Mouse (Mus musculus) liver, adult 2 months (tissue): Measurements from ENCODE around the gene Aff3. TPM values are rescaled to one million over a fixed set of nuclear protein-coding genes. Genes with fewer than 3 reads are reported as not detected.

ENCODE experiments used
- DNase-seq: peaks from one replicate; pipeline ENCODE4 v3.0.0-alpha.2; 2011; ENCODE audit warnings: low read depth, low spot score; ENCODE audit errors: extremely low read depth
- H3K27ac ChIP-seq: fragments of 200-500 bp; replicated peaks from 2 replicates; pipeline ENCODE4 v1.5.1; 2012; ENCODE audit warnings: low read depth, mild to moderate bottlenecking, control low read depth, inconsistent platforms, low read length; ENCODE audit not compliant: insufficient read depth
- H3K27me3 ChIP-seq: fragments of 200-500 bp; 2 replicates; pipeline ENCODE4 v1.6.1; 2012; ENCODE audit warnings: mild to moderate bottlenecking, moderate library complexity, low read length, inconsistent platforms; ENCODE audit not compliant: control insufficient read depth, insufficient read depth
- H3K36me3 ChIP-seq: fragments of 200-500 bp; 2 replicates; pipeline ENCODE4 v1.6.1; 2012; ENCODE audit warnings: low read length, inconsistent platforms; ENCODE audit not compliant: control insufficient read depth, insufficient read depth
- H3K4me1 ChIP-seq: fragments of 200-500 bp; 2 replicates; pipeline ENCODE4 v1.6.1; 2011; ENCODE audit warnings: low read length; ENCODE audit not compliant: control insufficient read depth, insufficient read depth
- H3K4me3 ChIP-seq: fragments of 200-500 bp; 2 replicates; pipeline ENCODE4 v1.5.1; 2011; ENCODE audit warnings: low read depth, mild to moderate bottlenecking, control low read depth, low read length, moderate library complexity; ENCODE audit not compliant: insufficient read depth
- H3K79me2 ChIP-seq: fragments of 200-500 bp; 2 replicates; pipeline ENCODE4 v1.6.1; 2012; ENCODE audit warnings: inconsistent platforms, mild to moderate bottlenecking, low read length, moderate library complexity; ENCODE audit not compliant: control insufficient read depth, insufficient read depth
- H3K9ac ChIP-seq: fragments of 200-500 bp; 2 replicates; pipeline ENCODE4 v1.6.1; 2012; ENCODE audit warnings: low read depth, mild to moderate bottlenecking, control low read depth, inconsistent platforms, low read length
- CTCF ChIP-seq: fragments of 200-500 bp; IDR thresholded peaks from 2 replicates; pipeline ENCODE4 v1.5.1; 2011; ENCODE audit warnings: low read depth, low read length, control low read depth
- POLR2A ChIP-seq: fragments of 200-500 bp; IDR thresholded peaks from 2 replicates; pipeline ENCODE4 v1.6.1; 2011; ENCODE audit warnings: low read length, control low read depth; ENCODE audit not compliant: insufficient read depth; ENCODE audit errors: extremely low read depth
- WGBS: fragments of 180-500 bp; shearing (Covaris S2); methylation state at CpG from one replicate; pipeline ENCODE4 v1.1.7; 2018; 5-methylcytosine and 5-hydroxymethylcytosine counted together
- polyA plus RNA-seq: library from polyadenylated mRNA; depleted of rRNA; stranded (reverse); fragments of >200 nt; gene quantifications from 2 replicates; pipeline ENCODE4 v1.2.3, GENCODE M21; 2012
- total RNA-seq: library from RNA; depleted of rRNA; stranded (reverse); fragments of >200 nt; gene quantifications from 2 replicates; pipeline ENCODE4 v1.2.3, GENCODE M21; 2014

Aff3 gene
- total and polyA plus RNA-seq, 2 experiments = 0.18 to 0.28 TPM

DNA sequence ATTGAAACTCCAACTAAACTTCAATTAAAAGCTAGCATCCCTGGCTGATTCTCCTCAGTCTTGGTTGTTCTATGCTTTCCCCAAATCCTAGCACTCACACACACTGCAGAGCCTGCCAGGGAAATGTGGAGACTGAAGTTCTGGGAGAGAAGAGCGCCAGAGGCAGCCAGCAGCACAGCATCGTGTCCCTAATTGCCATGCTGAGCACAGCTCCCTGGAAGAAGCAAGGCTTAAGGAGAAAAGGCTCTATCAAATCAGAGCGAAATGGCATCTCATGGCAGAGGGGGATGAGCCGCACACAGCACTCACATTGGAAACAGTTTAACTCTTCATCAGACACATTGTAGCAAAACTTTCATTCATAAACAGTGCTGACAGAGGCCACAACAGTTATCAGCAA lies 254.3 kb downstream of the Aff3 start:
- H3K4me1 ChIP-seq = no peaks in the 10 kb centered on the region
- no peak for TF ChIP-seq CTCF
- no peak for TF ChIP-seq POLR2A
- H3K27ac ChIP-seq = no peak overlapping the region
- 75% methylated on average over 4 of the region's 4 CpGs for WGBS
- no peak overlapping the region for H3K4me3 ChIP-seq
- H3K79me2 ChIP-seq = no peaks in the 10 kb centered on the region
- H3K27me3 ChIP-seq = no peaks in the 10 kb centered on the region
- H3K36me3 ChIP-seq = no peaks in the 10 kb centered on the region
- DNase-seq = no peak
- no peak overlapping the region for H3K9ac ChIP-seq

DNA sequence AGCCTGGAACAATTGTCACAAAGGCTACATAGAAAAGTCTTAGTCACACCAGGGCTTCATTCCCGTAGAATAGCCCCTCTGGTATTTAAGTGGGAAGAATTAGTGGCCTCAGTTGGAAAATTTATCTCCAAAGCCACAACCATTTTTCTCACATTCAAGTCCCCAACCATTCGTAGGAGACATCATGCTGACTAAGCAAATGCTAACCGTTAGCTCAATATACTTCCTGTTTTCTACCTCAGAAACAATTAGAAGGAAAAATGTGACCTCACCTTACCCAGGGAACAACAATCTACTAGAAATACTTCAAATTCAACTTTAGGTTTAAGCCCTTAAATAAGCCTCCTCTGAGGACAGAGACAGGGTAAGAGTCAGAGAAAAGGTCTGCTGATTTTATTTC lies 256.5 kb downstream of the Aff3 start:
- Histone ChIP-seq H3K36me3 (no peaks in the 10 kb centered on the region), H3K27me3 (no peaks in the 10 kb centered on the region), H3K4me1 (no peaks in the 10 kb centered on the region), H3K27ac (no peak overlapping the region), H3K79me2 (no peaks in the 10 kb centered on the region), H3K9ac (no peak overlapping the region), H3K4me3 (no peak overlapping the region)
- no peak for DNase-seq
- no peak for TF ChIP-seq POLR2A
- TF ChIP-seq CTCF = no peak
- 76% methylated on average over 3 of the region's 3 CpGs for WGBS

DNA sequence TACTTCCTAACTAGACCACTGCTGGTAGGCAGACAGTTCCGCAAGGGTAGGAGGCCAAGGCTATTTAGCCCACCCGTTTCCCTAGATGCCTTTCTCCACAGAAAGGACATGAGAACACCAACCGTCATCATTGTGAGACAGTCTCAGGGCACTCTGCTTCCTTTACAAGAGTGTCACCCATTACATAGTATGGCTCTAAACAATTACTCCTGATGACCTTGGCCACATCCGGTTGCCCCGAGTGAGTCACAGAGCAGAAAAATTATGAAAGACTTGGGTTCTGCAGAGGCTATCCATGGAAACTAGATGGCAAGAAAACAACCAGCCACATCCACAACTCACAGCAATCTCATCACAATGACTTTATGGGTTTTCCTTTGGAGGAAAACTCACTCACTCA lies 261.0 kb downstream of the Aff3 start:
- Histone ChIP-seq H3K27me3 (no peaks in the 10 kb centered on the region), H3K9ac (no peak overlapping the region), H3K4me3 (no peak overlapping the region), H3K79me2 (no peaks in the 10 kb centered on the region), H3K36me3 (no peaks in the 10 kb centered on the region), H3K4me1 (no peaks in the 10 kb centered on the region), H3K27ac (no peak overlapping the region)
- TF ChIP-seq CTCF (no peak), POLR2A (no peak)
- no peak for DNase-seq
- WGBS = 83% methylated on average over 5 of the region's 5 CpGs

DNA sequence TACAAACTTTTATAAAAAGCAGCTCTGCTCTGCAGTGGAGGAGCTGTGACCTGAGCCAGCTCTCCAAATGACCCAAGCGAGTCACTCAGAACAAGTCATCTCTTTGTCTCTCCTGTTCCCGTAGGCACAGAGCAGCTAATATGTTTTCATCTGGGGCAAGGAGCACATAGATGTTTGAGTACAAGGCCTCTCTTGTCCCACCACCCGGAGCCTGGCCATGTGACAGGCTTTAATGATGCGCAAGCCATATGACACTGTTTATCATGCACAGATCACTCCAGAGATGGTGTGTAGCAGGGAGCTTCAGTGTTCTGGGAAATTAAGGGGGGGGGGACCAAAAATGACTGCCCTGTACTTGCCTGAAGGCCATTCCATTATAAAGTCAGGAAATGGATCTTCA lies 262.9 kb downstream of the Aff3 start:
- Histone ChIP-seq H3K27ac (no peak overlapping the region), H3K79me2 (no peaks in the 10 kb centered on the region), H3K27me3 (no peaks in the 10 kb centered on the region), H3K36me3 (no peaks in the 10 kb centered on the region), H3K4me3 (no peak overlapping the region), H3K9ac (no peak overlapping the region), H3K4me1 (no peaks in the 10 kb centered on the region)
- WGBS = 84% methylated on average over 4 of the region's 4 CpGs
- TF ChIP-seq CTCF = no peak
- no peak for TF ChIP-seq POLR2A
- DNase-seq = no peak

DNA sequence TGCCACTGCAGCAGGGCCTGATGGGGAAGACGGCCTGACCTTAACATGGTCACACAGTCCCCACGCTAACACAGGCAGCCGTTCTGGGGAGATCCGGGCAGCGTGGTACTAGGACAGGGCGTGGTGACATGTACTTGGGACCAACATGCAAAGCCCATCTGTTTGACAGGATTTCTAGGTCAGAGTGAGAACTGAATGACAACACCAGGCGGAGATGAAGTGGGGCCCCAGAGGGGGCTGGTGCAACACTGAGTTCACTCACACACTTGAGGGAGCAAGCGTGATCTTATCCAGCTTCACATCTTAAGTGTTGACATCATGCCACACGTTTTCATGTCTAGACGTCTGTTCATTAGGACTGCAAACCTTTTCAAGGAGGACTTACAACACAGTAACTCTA lies 265.5 kb downstream of the Aff3 start:
- TF ChIP-seq CTCF (no peak), POLR2A (no peak)
- Histone ChIP-seq H3K79me2 (no peaks in the 10 kb centered on the region), H3K27ac (no peak overlapping the region)

DNA sequence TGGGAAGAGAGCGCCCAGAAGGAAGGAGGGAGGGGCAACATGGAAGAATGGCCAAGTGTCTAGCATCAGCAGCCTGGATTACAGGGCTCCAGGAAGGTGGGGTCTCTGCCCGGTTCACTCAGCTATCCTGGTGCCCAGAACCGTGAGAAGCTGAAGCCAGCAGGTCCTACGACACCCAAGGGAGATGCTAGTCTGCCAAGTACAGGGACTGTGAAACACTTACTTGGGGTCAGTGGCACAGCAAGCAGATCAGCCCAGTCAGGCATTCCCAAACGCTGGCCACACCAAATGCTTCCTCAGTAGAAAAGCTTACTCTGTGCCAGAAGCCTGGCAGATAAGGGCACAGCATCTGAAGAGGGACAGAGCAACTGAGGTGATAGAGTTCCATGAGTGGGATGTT lies 266.2 kb downstream of the Aff3 start:
- Histone ChIP-seq H3K27me3 (no peaks in the 10 kb centered on the region), H3K9ac (no peak overlapping the region), H3K27ac (no peak overlapping the region), H3K79me2 (no peaks in the 10 kb centered on the region), H3K36me3 (no peaks in the 10 kb centered on the region), H3K4me3 (no peak overlapping the region), H3K4me1 (no peaks in the 10 kb centered on the region)
- TF ChIP-seq CTCF (no peak), POLR2A (no peak)
- DNase-seq = no peak
- 78% methylated on average over 5 of the region's 5 CpGs for WGBS

More for the DNA sequence above, 265.5 kb downstream of the Aff3 start:
- no peak for DNase-seq
- Histone ChIP-seq H3K4me3 (no peak overlapping the region), H3K27me3 (no peaks in the 10 kb centered on the region), H3K9ac (no peak overlapping the region), H3K36me3 (no peaks in the 10 kb centered on the region), H3K4me1 (no peaks in the 10 kb centered on the region)
- 90% methylated on average over 10 of the region's 10 CpGs for WGBS
